Mouse (Mus musculus): ENCODE results near the gene Ccpg1.

DNA sequence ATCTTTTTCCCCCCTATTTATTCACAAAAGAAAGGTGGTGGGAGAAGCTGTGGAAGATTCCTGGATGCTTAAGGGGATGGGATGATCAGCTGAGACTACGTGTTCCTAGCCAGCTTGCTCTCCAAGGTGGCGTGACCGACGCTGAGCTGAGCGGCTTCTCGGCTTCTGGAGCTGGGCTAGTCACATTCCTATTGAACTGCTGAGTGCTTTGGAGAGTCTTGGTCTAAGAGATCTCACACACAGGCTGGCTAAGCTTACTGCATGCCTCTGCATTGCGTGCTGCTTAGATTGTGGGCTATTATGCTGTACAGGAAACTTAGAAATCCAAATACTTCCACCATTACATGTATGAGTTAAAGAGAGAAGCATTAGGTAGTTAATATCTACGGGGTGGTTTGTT is 18.8 kb downstream of the Ccpg1 start:
- TF ChIP-seq TAL1 (IDR thresholded peaks at IDR 0.05; ENCODE audit: low read length) (no peak), GATA1 (IDR thresholded peaks at IDR 0.05; ENCODE audit: low read length) (no peak)
